Mouse (Mus musculus) left cerebral cortex, adult 18-20 months (tissue): Measurements from ENCODE around the gene Kctd10. TPM values are rescaled to one million over a fixed set of nuclear protein-coding genes. Genes with fewer than 3 reads are reported as not detected.

Experiments used
- DNase-seq, 2 experiments: peaks; one replicate each; pipeline ENCODE4 v3.0.0; 2021 to 2022; ENCODE audit warnings: low spot score in 2 of 2, mixed read lengths in 1 of 2
- microRNA-seq, 2 experiments: library from miRNA; unstranded; fragments of <30 nt; microRNA quantifications; one replicate each; pipeline ENCODE4 v1.2.0; 2021
- total RNA-seq, 2 experiments: library from RNA; stranded (reverse); gene quantifications; 2 replicates each; pipeline ENCODE4 v1.2.3; 2021

The Kctd10 gene
- total RNA-seq, 2 experiments from 2014 or later = 64.6 to 68.6 TPM

- peak; percentile 58 to 74 for DNase-seq
Observed at GRCm38 (mm10) chr5:114356250-114356935, 23.9 kb downstream of the Kctd10 start.

DNA sequence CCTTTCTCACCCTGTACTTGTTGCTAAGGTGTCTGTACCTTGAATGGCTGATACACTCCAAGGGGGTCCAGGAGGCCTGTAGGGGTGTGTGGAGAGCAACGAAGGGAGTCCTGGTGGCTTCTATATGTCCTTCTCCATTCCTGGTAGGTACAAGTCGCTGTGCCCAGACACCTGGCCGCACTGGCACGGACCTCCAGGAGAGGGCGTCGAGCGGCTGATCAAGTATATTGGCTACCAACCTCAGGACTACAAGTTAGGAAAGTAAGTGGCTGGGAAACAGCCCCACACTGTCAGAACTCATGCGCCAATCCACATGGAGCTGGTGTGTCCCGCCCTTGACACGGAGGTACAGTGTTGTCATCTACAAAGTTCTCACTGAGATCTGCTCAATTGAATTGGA is 28.8 kb downstream of the Kctd10 start:
- DNase-seq = no peak

DNA sequence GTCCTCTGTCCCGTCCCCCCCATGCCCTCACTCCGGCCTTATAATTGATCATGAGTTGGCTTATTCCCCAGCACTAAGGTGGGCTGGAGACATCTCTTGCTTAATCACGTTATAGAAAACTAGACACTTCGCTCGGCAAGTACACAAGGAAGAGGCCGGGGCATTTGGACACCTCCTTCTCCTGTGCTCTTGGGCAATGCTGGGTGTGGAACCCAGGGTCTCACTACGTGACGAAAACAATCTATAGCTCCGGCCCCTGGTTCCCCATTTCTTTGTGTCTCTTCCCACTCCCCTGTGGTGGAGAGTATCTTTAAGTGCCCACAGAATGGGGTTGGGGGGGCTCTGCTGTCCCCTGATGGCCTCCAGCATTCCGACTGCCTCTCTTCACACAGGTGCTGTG is 33.3 kb downstream of the Kctd10 start:
- DNase-seq = no peak

GRCm38 (mm10) chr5:114345538-114345937 is 34.8 kb downstream of the Kctd10 start:
- DNase-seq = no peak

DNA sequence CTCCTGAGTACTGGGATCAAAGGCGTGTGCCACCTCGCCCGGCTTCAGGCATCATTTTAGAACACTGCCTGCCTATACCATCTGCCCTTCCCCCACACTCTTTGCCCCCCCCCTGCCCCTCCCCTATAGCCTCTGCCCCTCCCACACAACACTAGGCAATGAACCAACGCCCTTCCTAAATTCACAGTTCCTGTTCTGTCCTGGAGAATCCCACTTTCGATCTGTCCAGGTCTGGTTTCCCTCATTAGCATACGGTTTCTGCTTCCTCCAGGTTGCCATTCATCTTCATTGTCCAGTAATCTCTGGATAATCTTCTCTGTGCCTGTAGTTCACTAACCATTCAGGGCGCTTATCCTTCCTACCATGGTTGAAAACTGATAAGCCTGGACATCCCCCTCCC is 36.7 kb downstream of the Kctd10 start:
- DNase-seq = no peak

DNA sequence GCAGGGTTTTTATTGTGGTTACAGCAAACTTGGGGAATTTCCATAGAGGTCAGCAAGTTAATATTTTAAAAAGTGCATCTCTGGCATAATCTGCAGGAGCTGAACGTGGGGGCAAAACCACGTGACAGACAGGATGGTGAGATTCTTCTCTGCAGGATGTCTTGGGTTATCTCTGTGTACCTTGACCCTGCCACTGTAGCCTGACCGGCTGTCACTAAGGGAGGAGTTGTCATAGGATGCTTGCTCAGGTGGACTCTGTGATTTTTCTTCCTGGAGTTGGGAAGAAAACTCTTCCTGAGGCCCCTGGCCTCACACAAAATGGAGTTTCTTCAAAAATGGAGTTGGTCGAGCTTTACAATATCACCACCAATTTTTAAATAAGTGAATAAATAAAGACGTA is 37.3 kb downstream of the Kctd10 start:
- DNase-seq = no peak

DNA sequence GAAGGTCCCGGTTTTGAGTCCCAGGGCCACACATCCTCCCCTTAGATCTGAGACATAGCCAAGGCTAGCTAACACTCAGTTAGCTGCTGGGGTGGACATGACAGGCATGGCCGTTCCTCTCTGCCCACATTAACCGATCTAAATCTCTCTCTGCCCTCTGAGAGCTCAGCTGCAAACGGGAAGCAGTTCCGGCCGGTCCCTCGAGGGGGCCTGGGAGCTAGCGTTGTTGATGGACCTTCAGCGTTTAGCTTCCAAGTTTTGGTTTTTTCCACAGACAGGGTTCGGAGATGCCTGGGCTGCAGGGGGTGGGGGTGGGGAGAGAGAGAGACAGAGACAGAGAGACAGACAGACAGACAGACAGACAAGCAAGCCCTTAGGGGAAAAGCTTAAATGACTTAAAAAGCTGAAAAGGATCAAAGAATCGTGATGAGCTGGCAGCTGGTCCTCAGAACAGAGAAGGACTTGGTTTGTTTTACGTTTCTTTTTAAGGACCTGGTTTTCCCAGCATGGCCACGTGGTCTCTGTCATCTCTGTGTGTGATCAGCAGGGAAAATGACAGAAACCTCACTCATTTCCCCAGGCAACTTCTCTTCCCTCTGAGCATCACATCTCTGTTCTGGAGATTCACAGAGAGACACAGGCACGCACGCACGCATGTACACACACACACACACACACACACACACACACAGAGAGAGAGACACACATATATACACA is 56.4 kb downstream of the Kctd10 start:
- peak; percentile 25 to 41 for DNase-seq

DNA sequence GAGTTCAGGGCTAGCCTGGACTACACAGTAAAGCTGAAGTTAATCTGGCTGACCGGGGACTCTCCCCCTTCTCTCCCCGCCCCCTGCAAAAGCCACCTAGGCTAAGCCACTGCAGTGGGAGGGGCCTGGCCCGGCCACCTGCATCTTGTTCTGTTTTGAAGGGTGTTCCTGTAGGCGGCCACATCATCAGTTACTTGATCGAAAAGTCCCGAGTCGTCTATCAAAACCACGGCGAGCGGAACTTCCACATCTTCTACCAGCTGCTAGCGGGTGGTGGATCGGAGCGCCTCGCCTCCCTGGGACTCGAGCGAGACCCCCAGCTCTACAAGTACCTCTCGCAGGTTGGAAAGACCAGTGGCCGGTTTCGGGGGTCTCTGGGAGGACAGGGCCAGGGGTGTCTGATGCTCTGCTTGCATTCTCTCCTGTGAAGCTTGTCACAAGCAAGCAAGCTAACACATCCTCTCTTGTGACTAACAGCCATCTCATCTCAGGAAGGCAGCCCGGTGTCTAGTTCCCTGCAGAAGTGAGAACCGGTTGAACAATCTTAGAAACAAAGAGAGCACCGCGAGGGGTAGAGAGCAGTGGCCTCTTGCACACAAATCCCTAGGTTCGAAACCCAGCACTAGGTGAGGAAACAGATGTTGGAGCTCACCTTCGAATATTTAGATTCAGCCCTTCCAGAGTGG is 57.1 kb downstream of the Kctd10 start:
- DNase-seq = no peak

Small RNAs within 50 kb of the gene (microRNA-seq; reads per million reads assigned to microRNA genes)
- gene Mir7027 = 0.21 to 0.25 reads per million in 2 experiments

Other genes with a start within 250 kb of the Kctd10 start
- gene Acacb, start 234.0 kb downstream of the Kctd10 start, total RNA-seq = 1 to 10 TPM; 2.8 to 6.2 TPM
- not detected for gene Foxn4, start 106.7 kb downstream of the Kctd10 start, total RNA-seq
- 1 to 10 TPM; 2.5 to 3.3 TPM for gene Myo1h, start 91.3 kb downstream of the Kctd10 start, total RNA-seq
- gene Ube3b, start 99 bp upstream of the Kctd10 start, total RNA-seq = 10 to 100 TPM; 86.2 to 93.3 TPM
- gene Mmab, start 63.6 kb upstream of the Kctd10 start, total RNA-seq = 10 to 100 TPM; 20.2 to 20.5 TPM
- gene Mvk, start 63.8 kb upstream of the Kctd10 start, total RNA-seq = 10 to 100 TPM; 26.9 to 30.9 TPM
- 10 to 100 TPM; 10.9 to 11.0 TPM for gene Fam222a, start 187.5 kb upstream of the Kctd10 start, total RNA-seq